Mouse (Mus musculus) lung, adult 2 months (tissue): ENCODE results near the gene Gm20696.

ENCODE experiments used
- CTCF ChIP-seq: fragments of 200-500 bp; IDR thresholded peaks from 2 replicates; pipeline ENCODE4 v1.5.1; 2011; ENCODE audit warnings: mild to moderate bottlenecking, low read length, control low read depth; ENCODE audit not compliant: insufficient read depth
- POLR2A ChIP-seq: fragments of 200-500 bp; IDR thresholded peaks from 2 replicates; pipeline ENCODE4 v1.6.1; 2011; ENCODE audit warnings: low read depth, mild to moderate bottlenecking, control low read depth, low read length, borderline replicate concordance; ENCODE audit errors: extremely low read depth

GRCm38 (mm10) chr6:99305751-99306150, 360.8 kb downstream of the Gm20696 start:
- TF ChIP-seq CTCF (no peak), POLR2A (no peak)
